Mouse (Mus musculus): ENCODE data around the gene Mad2l1bp.

- no peak for TF ChIP-seq CTCF (IDR thresholded peaks at IDR 0.05; ENCODE audit: control insufficient read depth, insufficient read depth, insufficient read length)
- TF ChIP-seq CEBPB (IDR thresholded peaks at IDR 0.05; ENCODE audit: low read depth) = no peak
- TF ChIP-seq MYOD1 (IDR thresholded peaks at IDR 0.05; ENCODE audit: control insufficient read depth, insufficient read length, low read depth) = no peak
- TF ChIP-seq USF1 (IDR thresholded peaks at IDR 0.05; ENCODE audit: low read depth) = no peak
- no peak for TF ChIP-seq MAX (IDR thresholded peaks at IDR 0.05)
- TF ChIP-seq FOSL1 (IDR thresholded peaks at IDR 0.05; ENCODE audit: insufficient read depth, low read length, poor library complexity, severe bottlenecking) = no peak
Measured at GRCm38 (mm10) chr17:46116881-46117280, 36.5 kb downstream of the Mad2l1bp start.

All from C2C12 (cell line).